Mouse (Mus musculus) CH12.LX (cell line): ENCODE measurements at regions not wholly inside any gene's neighbourhood (a gene's known extent, or its start where the extent isn't known, plus 50 kb on each side); places are given as distances from the start of the nearest gene placed in this dataset.

Experiments used
- BHLHE40 ChIP-seq: IDR thresholded peaks from 2 replicates; pipeline ENCODE4 v1.6.1; 2011; ENCODE audit warnings: mild to moderate bottlenecking, low read depth, low read length, improper control_type of control experiment
- CTCF ChIP-seq, 2 experiments: IDR thresholded peaks in 1 of 2; conservative IDR thresholded peaks in 1 of 2; 2 replicates each; pipeline ENCODE4 v1.5.1; 2011 to 2012; ENCODE audit warnings: low read depth in 2 of 2, low read length in 2 of 2, improper control_type of control experiment in 1 of 2, inconsistent platforms in 1 of 2, mild to moderate bottlenecking in 1 of 2, moderate library complexity in 1 of 2
- E2F4 ChIP-seq: IDR thresholded peaks from 2 replicates; pipeline ENCODE4 v1.6.1; 2011; ENCODE audit warnings: low read depth, low read length, improper control_type of control experiment; ENCODE audit not compliant: insufficient replicate concordance
- EP300 ChIP-seq: IDR thresholded peaks from 2 replicates; pipeline ENCODE4 v1.6.1; 2011; ENCODE audit warnings: low read length, improper control_type of control experiment
- MAX ChIP-seq: IDR thresholded peaks from 2 replicates; pipeline ENCODE4 v1.6.1; 2011; ENCODE audit warnings: low read length, improper control_type of control experiment
- POLR2A ChIP-seq: IDR thresholded peaks from 2 replicates; pipeline ENCODE4 v1.6.1; 2011; ENCODE audit warnings: low read depth, mild to moderate bottlenecking, improper control_type of control experiment, low read length
- POLR2AphosphoS2 ChIP-seq: IDR thresholded peaks from 2 replicates; pipeline ENCODE4 v1.6.1; 2011; ENCODE audit warnings: low read depth, low read length, improper control_type of control experiment
- SMC3 ChIP-seq: IDR thresholded peaks from 2 replicates; pipeline ENCODE4 v1.6.1; 2011; ENCODE audit warnings: low read depth, low read length, improper control_type of control experiment
- TCF12 ChIP-seq: IDR thresholded peaks from 2 replicates; pipeline ENCODE4 v1.6.1; 2014; ENCODE audit warnings: low read depth, mild to moderate bottlenecking, inconsistent platforms, low read length, improper control_type of control experiment
- ZKSCAN1 ChIP-seq: IDR thresholded peaks from 2 replicates; pipeline ENCODE4 v1.6.1; 2012; ENCODE audit warnings: low read depth, inconsistent platforms, low read length, improper control_type of control experiment, borderline replicate concordance
- ZNF384 ChIP-seq: IDR thresholded peaks from 2 replicates; pipeline ENCODE4 v1.6.1; 2012; ENCODE audit warnings: low read depth, low read length, improper control_type of control experiment, inconsistent platforms

GRCm38 (mm10) chr8:34398914-34399813 is 287.6 kb upstream of the Gm10131 start:
- TF ChIP-seq CTCF (conservative IDR thresholded peaks at IDR 0.05 in 1 of 2, IDR thresholded peaks at IDR 0.05 in 1 of 2; ENCODE audit: low read depth in 2 of 2, low read length in 2 of 2), result no peak
- TF ChIP-seq POLR2A, result no peak
- no peak for TF ChIP-seq POLR2AphosphoS2
- TF ChIP-seq E2F4, result no peak
- no peak for TF ChIP-seq TCF12
- no peak for TF ChIP-seq EP300
- no peak for TF ChIP-seq BHLHE40
- TF ChIP-seq SMC3, result no peak
- no peak for TF ChIP-seq ZKSCAN1
- no peak for TF ChIP-seq MAX
- no peak for TF ChIP-seq ZNF384
